Mouse (Mus musculus) thymus, adult 2 months (tissue): ENCODE data around the gene Eed.
A peak's percentile ranks its signal among the peaks of the same experiment; 100 is the strongest.

Source experiments
- CTCF ChIP-seq: fragments of 200-500 bp; IDR thresholded peaks from 2 replicates; pipeline ENCODE4 v1.5.1; 2012; ENCODE audit warnings: mild to moderate bottlenecking, control low read depth, low read length, moderate library complexity, borderline replicate concordance; ENCODE audit not compliant: control insufficient read depth, poor library complexity, insufficient read depth; ENCODE audit errors: extremely low read depth
- POLR2A ChIP-seq: fragments of 200-500 bp; IDR thresholded peaks from 2 replicates; pipeline ENCODE4 v1.6.1; 2012; ENCODE audit warnings: mild to moderate bottlenecking, low read length, control low read depth, moderate library complexity; ENCODE audit not compliant: control insufficient read depth, poor library complexity, insufficient read depth; ENCODE audit errors: extremely low read depth

GRCm38 (mm10) chr7:89980485-89981422, at the start of gene Eed:
- TF ChIP-seq CTCF (peak; percentile 61; the same call in 1 of the 2 replicates), POLR2A (peak; percentile 78; the same call in 1 of the 2 replicates)
